Mouse (Mus musculus): Measurements from ENCODE around the gene Hsd17b11. TPM values are rescaled to one million over a fixed set of nuclear protein-coding genes. Genes with fewer than 3 reads are reported as not detected.
"Not testable (repeated sequence)": the region's sequence is repeated elsewhere in the genome, so short reads cannot be mapped to it uniquely, and the experiment has no call there.

Gene Hsd17b11
- total RNA-seq, 2 experiments from 2014 or later: 58.6 to 77.1 TPM

GRCm38 (mm10) chr5:103980705-103981560 is 40.8 kb downstream of the Hsd17b11 start:
- no peak for DNase-seq

GRCm38 (mm10) chr5:103977907-103978570 is 43.7 kb downstream of the Hsd17b11 start:
- no peak for DNase-seq

GRCm38 (mm10) chr5:103977297-103977696 is 44.4 kb downstream of the Hsd17b11 start, which contains the start of gene Hsd17b13:
Hsd17b13 (minus strand) TSS chr5:103977410.
- no peak for DNase-seq

GRCm38 (mm10) chr5:103975736-103976135 is 46.0 kb downstream of the Hsd17b11 start:
- no peak for DNase-seq

- no peak for DNase-seq
Measured at GRCm38 (mm10) chr5:103972801-103973200, 48.9 kb downstream of the Hsd17b11 start.

- DNase-seq: no peak
Measured at GRCm38 (mm10) chr5:103972379-103972778, 49.3 kb downstream of the Hsd17b11 start.

- DNase-seq: no peak
Measured at GRCm38 (mm10) chr5:103971051-103971450, 50.7 kb downstream of the Hsd17b11 start.

- DNase-seq: no peak
Measured at GRCm38 (mm10) chr5:103962935-103963429, 58.7 kb downstream of the Hsd17b11 start.

- DNase-seq: no peak
Measured at GRCm38 (mm10) chr5:103954638-103955037, 67.1 kb downstream of the Hsd17b11 start.

- peak; percentile 19 for DNase-seq
Measured at GRCm38 (mm10) chr5:103953135-103954083, 68.3 kb downstream of the Hsd17b11 start.

GRCm38 (mm10) chr5:103950138-103950537 is 71.6 kb downstream of the Hsd17b11 start:
- DNase-seq: not testable (repeated sequence)

GRCm38 (mm10) chr5:103943183-103943582 is 78.5 kb downstream of the Hsd17b11 start:
- no peak for DNase-seq

GRCm38 (mm10) chr5:103939856-103940255 is 81.9 kb downstream of the Hsd17b11 start:
- DNase-seq: no peak

Small RNAs within 50 kb of the gene (microRNA-seq; reads per million reads assigned to microRNA genes)
- gene Mir5619: not detected

Other genes starting within 250 kb of the Hsd17b11 start
- gene Klhl8, start 110.7 kb downstream of the Hsd17b11 start, total RNA-seq (2021): 10 to 100 TPM; 12.0 to 15.7 TPM
- 100 to 1,000 TPM in 1 of 2 experiments, 10 to 100 TPM in 1; 59.3 to 169 TPM for gene Hsd17b13, start 44.5 kb downstream of the Hsd17b11 start, total RNA-seq (2021)
- 10 to 100 TPM; 52.0 to 53.2 TPM for gene Nudt9, start 24.4 kb upstream of the Hsd17b11 start, total RNA-seq (2021)
- gene Gm17660, start 55.7 kb upstream of the Hsd17b11 start, total RNA-seq (2021): not detected
- gene Sparcl1, start 91.8 kb upstream of the Hsd17b11 start, total RNA-seq (2021): 100 to 1,000 TPM; 142 to 154 TPM
- gene Dspp, start 148.8 kb upstream of the Hsd17b11 start, total RNA-seq (2021): not detected
- gene Dmp1, start 180.7 kb upstream of the Hsd17b11 start, total RNA-seq (2021): 1 to 10 TPM in 1 of 2 experiments, under 1 TPM in 1; 0.18 to 8.6 TPM

Measured in adrenal gland, postnatal 10 days (tissue).